Comparison of ENCODE assay signal across 10 mouse cellular contexts in genomic region chr5:102110031-102110430, GRCm38 (mm10). TPM values are rescaled to one million over a fixed set of nuclear protein-coding genes. Genes with fewer than 3 reads are reported as not detected.
DNase-seq lines count a peak whose midpoint lies in the region; ATAC-seq lines count a peak whose summit lies in the region.
"Had no signal": no experiment of that assay in that cellular context is flagged by ENCODE, and none has a peak within 500 bp of the region (broad histone marks: within the 10 kb centered on the region; RNA-seq: fewer than 3 reads in every experiment).

No protein-coding gene starts in this region.

- no peak overlapping the region for H3K4me2 ChIP-seq in liver, embryonic 12.5 days

- DNase-seq in embryo, embryonic 10 days (ENCODE audit: low spot score): peak; percentile 16
- DNase-seq in embryo, embryonic 9.5 days (ENCODE audit: extremely low spot score): no peak
- DNase-seq in frontal cortex, postnatal 25 days (ENCODE audit: low spot score in 2 of 2): peak; percentile 47 to 53
- peak; percentile 69 to 91 for DNase-seq in left cerebral cortex, adult 8-10 months (ENCODE audit: low spot score in 2 of 2)
- peak; percentile 51 for DNase-seq in right cerebral cortex, postnatal 14 days
- no peak for DNase-seq in kidney, postnatal 25 days
- no peak for DNase-seq in urinary bladder, adult 2 months (ENCODE audit: low spot score)

- H3K4me1 ChIP-seq in liver, embryonic 12.5 days: peaks cover 4% of the 10 kb centered on the region; the same call in 1 of the 2 replicates

- no peak overlapping the region for H3K9ac ChIP-seq in liver, embryonic 12.5 days
- H3K9ac ChIP-seq: liver, embryonic 14.5 days had no signal

- no peaks in the 10 kb centered on the region for H3K36me3 ChIP-seq in liver, embryonic 12.5 days

- no peak overlapping the region for H3K27ac ChIP-seq in liver, embryonic 12.5 days
- H3K27ac ChIP-seq: liver, embryonic 14.5 days had no signal

- ATAC-seq in liver, embryonic 12.5 days: no peak
- ATAC-seq: inflammation-experienced regulatory T-cells, adult 6 months had no signal

- WGBS in liver, embryonic 12.5 days (ENCODE audit: insufficient replicate concordance): 76% methylated on average over 7 of the region's 7 CpGs

- no peak overlapping the region for H3K4me3 ChIP-seq in liver, embryonic 12.5 days

- H3K9me3 ChIP-seq in liver, embryonic 12.5 days (replicated peaks): no peaks in the 10 kb centered on the region

- H3K27me3 ChIP-seq in liver, embryonic 12.5 days (replicated peaks): no peaks in the 10 kb centered on the region

RNA-seq across cellular contexts. Expression of gene Wdfy3, which starts 40.3 kb away (rescaled TPM):
- 100 to 1,000 TPM; 117 to 149 (median 125) TPM for total RNA-seq in left cerebral cortex, adult 8-10 months (2022)
- 7.4 and 7.8 TPM in 2 replicates for polyA plus RNA-seq in liver, embryonic 12.5 days (2016; fragmentation: Nextera tagmentation; extraction: Ambion mirVana)
- polyA plus RNA-seq in urinary bladder, adult 2 months (2012; rRNA removed): 23.6 and 24.7 TPM in 2 replicates
- polyA plus RNA-seq: inflammation-experienced regulatory T-cells, adult 6 months had no signal

Comparison
In these comparisons a context has a peak if more than half of its experiments do, and no peak if none do; other contexts are left out.
1. DNase-seq: peak in embryo, embryonic 10 days (single experiment), frontal cortex, postnatal 25 days (2 of 2), left cerebral cortex, adult 8-10 months (2 of 2) and right cerebral cortex, postnatal 14 days (single experiment); none in embryo, embryonic 9.5 days (single experiment), kidney, postnatal 25 days (0 of 2) and urinary bladder, adult 2 months (single experiment).